11 mouse cellular contexts compared by ENCODE assay signal in genomic region chr15:8659977-8660376, GRCm38 (mm10). TPM values are rescaled to one million over a fixed set of nuclear protein-coding genes. Genes with fewer than 3 reads are reported as not detected.
DNase-seq lines count a peak whose midpoint lies in the region; ATAC-seq and TF ChIP-seq lines count a peak whose summit lies in the region.
"Had no signal": no experiment of that assay in that cellular context is flagged by ENCODE, and none has a peak within 500 bp of the region (broad histone marks: within the 10 kb centered on the region; RNA-seq: fewer than 3 reads in every experiment).

No protein-coding gene starts in this region.

- 67% methylated on average over 4 of the region's 4 CpGs for WGBS in heart, embryonic 12.5 days
- 28% methylated on average over 4 of the region's 4 CpGs for WGBS in limb, embryonic 12.5 days
- 63% methylated on average over 4 of the region's 4 CpGs for WGBS in olfactory bulb, adult 2 months
- 88% methylated on average over 4 of the region's 4 CpGs for WGBS in cerebellum, adult 2 months

- H3K9ac ChIP-seq in heart, embryonic 12.5 days: no peak overlapping the region
- H3K9ac ChIP-seq in limb, embryonic 12.5 days (replicated peaks): no peak overlapping the region
- H3K9ac ChIP-seq: heart, embryonic 15.5 days had no signal

- H3K27me3 ChIP-seq in heart, embryonic 12.5 days (replicated peaks): no peaks in the 10 kb centered on the region
- H3K27me3 ChIP-seq in limb, embryonic 12.5 days: no peaks in the 10 kb centered on the region
- H3K27me3 ChIP-seq in cerebellum, adult 2 months (ENCODE audit: control insufficient read depth, insufficient read depth, low read length): no peaks in the 10 kb centered on the region; the same call in 1 of the 2 replicates
- H3K27me3 ChIP-seq: heart, embryonic 15.5 days had no signal

- H3K4me1 ChIP-seq in heart, embryonic 12.5 days (replicated peaks): peaks cover 57% of the 10 kb centered on the region
- peaks cover 46% of the 10 kb centered on the region for H3K4me1 ChIP-seq in limb, embryonic 12.5 days (replicated peaks)
- H3K4me1 ChIP-seq in olfactory bulb, adult 2 months (ENCODE audit: control insufficient read depth, insufficient read depth, low read length): peaks cover 14% of the 10 kb centered on the region
- H3K4me1 ChIP-seq in cerebellum, adult 2 months (ENCODE audit: control insufficient read depth, insufficient read depth, low read length): peaks cover 2% of the 10 kb centered on the region; the same call in 1 of the 2 replicates

- no peak for TF ChIP-seq POLR2A in olfactory bulb, adult 2 months (IDR thresholded peaks at IDR 0.05; ENCODE audit: insufficient read depth, low read depth, low read length)
- no peak for TF ChIP-seq POLR2A in cerebellum, adult 2 months (IDR thresholded peaks at IDR 0.05; ENCODE audit: borderline replicate concordance, insufficient read depth, low read length)

- no peak for TF ChIP-seq CTCF in olfactory bulb, adult 2 months (IDR thresholded peaks at IDR 0.05; ENCODE audit: insufficient read depth, low read depth, low read length)
- no peak for TF ChIP-seq CTCF in cerebellum, adult 2 months (IDR thresholded peaks at IDR 0.05; ENCODE audit: borderline replicate concordance, insufficient read depth, low read depth, low read length)

- H3K4me2 ChIP-seq in heart, embryonic 12.5 days: no peak overlapping the region
- H3K4me2 ChIP-seq in limb, embryonic 12.5 days: 0 out of 2 replicates have a peak overlapping the region, but pooled peaks have one; percentile 19
- H3K4me2 ChIP-seq: heart, embryonic 15.5 days had no signal

- no peak overlapping the region for H3K4me3 ChIP-seq in heart, embryonic 12.5 days
- H3K4me3 ChIP-seq in limb, embryonic 12.5 days (replicated peaks): no peak overlapping the region
- H3K4me3 ChIP-seq in olfactory bulb, adult 2 months (ENCODE audit: insufficient read depth, low read depth, low read length): no peak overlapping the region
- H3K4me3 ChIP-seq in cerebellum, adult 2 months (replicated peaks; ENCODE audit: insufficient read depth, low read depth, low read length): no peak overlapping the region
- H3K4me3 ChIP-seq: heart, embryonic 15.5 days had no signal

- DNase-seq in heart, postnatal 4 days: no peak
- peak; percentile 18 for DNase-seq in right cerebral cortex, adult 18-20 months
- no peak for DNase-seq in right cerebral cortex, postnatal 14 days
- DNase-seq in adrenal gland, adult 18-20 months (ENCODE audit: low spot score in 2 of 2): no peak
- no peak for DNase-seq in cerebellum, adult 2 months
- DNase-seq: adrenal gland, postnatal 25 days; right cerebral cortex, postnatal 25 days had no signal

- H3K27ac ChIP-seq in heart, embryonic 12.5 days (ENCODE audit: poor library complexity, severe bottlenecking): peak overlapping the region; percentile 61
- peak overlapping the region; percentile 47; the same call in 1 of the 2 replicates for H3K27ac ChIP-seq in limb, embryonic 12.5 days
- H3K27ac ChIP-seq in olfactory bulb, adult 2 months (ENCODE audit: insufficient read depth, low read depth, low read length): peak overlapping the region; percentile 81
- H3K27ac ChIP-seq in cerebellum, adult 2 months (ENCODE audit: insufficient read depth, low read length): no peak overlapping the region; the same call in 1 of the 2 replicates

- no peaks in the 10 kb centered on the region for H3K36me3 ChIP-seq in heart, embryonic 12.5 days
- no peaks in the 10 kb centered on the region for H3K36me3 ChIP-seq in limb, embryonic 12.5 days
- H3K36me3 ChIP-seq: heart, embryonic 15.5 days had no signal

- ATAC-seq in heart, embryonic 12.5 days (ENCODE audit: insufficient number of reproducible peaks, low FRiP score): no peak
- ATAC-seq in limb, embryonic 12.5 days (ENCODE audit: insufficient number of reproducible peaks, insufficient read depth, low FRiP score, low TSS enrichment, low read depth): no peak

- no peaks in the 10 kb centered on the region for H3K9me3 ChIP-seq in heart, embryonic 12.5 days (replicated peaks)
- H3K9me3 ChIP-seq in limb, embryonic 12.5 days: no peaks in the 10 kb centered on the region
- H3K9me3 ChIP-seq: heart, embryonic 15.5 days had no signal

RNA-seq across cellular contexts. Expression of gene Slc1a3, which starts 50.6 kb away (rescaled TPM):
- 19.7 and 19.9 TPM in 2 replicates for polyA plus RNA-seq in heart, embryonic 12.5 days (2016; fragmentation: Nextera tagmentation; extraction: Ambion mirVana)
- total RNA-seq in heart, postnatal 4 days (2021): 1 to 10 TPM; 2.3 to 2.8 TPM
- 36.8 and 44.6 TPM in 2 replicates for polyA plus RNA-seq in limb, embryonic 12.5 days (2016; fragmentation: Nextera tagmentation; extraction: Ambion mirVana)
- polyA plus RNA-seq in olfactory bulb, adult 2 months (2012; ENCODE audit: insufficient read depth, insufficient read length, low replicate concordance, missing spikeins): 294 and 312 TPM in 2 replicates
- total RNA-seq in adrenal gland, adult 18-20 months (2021): 10 to 100 TPM; 17.7 to 32.8 TPM
- 373 and 443 TPM in 2 replicates for polyA plus RNA-seq in cerebellum, adult 2 months (2012; rRNA removed)
